Mouse (Mus musculus) lung, embryonic 15.5 days (tissue): ENCODE data around the gene Dnajc17. TPM values are rescaled to one million over a fixed set of nuclear protein-coding genes. Genes with fewer than 3 reads are reported as not detected.
A peak's percentile ranks its signal among the peaks of the same experiment; 100 is the strongest.

Experiments
- ATAC-seq: fragments of 200-750 bp; cut with Nextera tagmentation; 2 replicates; pipeline ENCODE4 v1.8.0; 2017; ENCODE audit warnings: moderate number of reproducible peaks, borderline replicate concordance; ENCODE audit not compliant: low FRiP score, low TSS enrichment; ENCODE audit errors: extremely low read depth
- H3K27ac ChIP-seq: fragments of 300-500 bp; sonication (generic); 2 replicates; pipeline ENCODE4 v1.5.1; 2015; ENCODE audit warnings: moderate library complexity, mild to moderate bottlenecking, inconsistent platforms
- H3K27me3 ChIP-seq: fragments of 300-500 bp; sonication (generic); 2 replicates; pipeline ENCODE4 v1.6.1; 2015; ENCODE audit warnings: inconsistent platforms
- H3K36me3 ChIP-seq: fragments of 300-500 bp; sonication (generic); 2 replicates; pipeline ENCODE4 v1.6.1; 2015; ENCODE audit warnings: inconsistent platforms
- H3K4me1 ChIP-seq: fragments of 300-500 bp; sonication (generic); 2 replicates; pipeline ENCODE4 v1.6.1; 2015; ENCODE audit warnings: inconsistent platforms
- H3K4me2 ChIP-seq: fragments of 300-500 bp; sonication (generic); 2 replicates; pipeline ENCODE4 v1.6.1; 2015; ENCODE audit warnings: inconsistent platforms, mild to moderate bottlenecking, moderate library complexity
- H3K4me3 ChIP-seq: fragments of 300-500 bp; sonication (generic); 2 replicates; pipeline ENCODE4 v1.5.1; 2015; ENCODE audit warnings: mild to moderate bottlenecking, inconsistent platforms
- H3K9ac ChIP-seq: fragments of 300-500 bp; sonication (generic); 2 replicates; pipeline ENCODE4 v1.6.1; 2015; ENCODE audit warnings: inconsistent platforms
- H3K9me3 ChIP-seq: fragments of 300-500 bp; sonication (generic); 2 replicates; pipeline ENCODE4 v1.6.1; 2016; ENCODE audit warnings: inconsistent platforms
- WGBS: fragments of 180-500 bp; shearing (Covaris S2); methylation state at CpG from one replicate; pipeline ENCODE4 v1.1.7; 2015; 5-methylcytosine and 5-hydroxymethylcytosine counted together
- polyA plus RNA-seq: library from polyadenylated mRNA; unstranded; fragments of >200 nt; fragmentation: Nextera tagmentation; extraction: Ambion mirVana; gene quantifications from 2 replicates; pipeline ENCODE4 v1.2.1, GENCODE M21; 2015

Gene Dnajc17
- polyA plus RNA-seq, 1 experiment from 2014 or later = 19.5 TPM

- Histone ChIP-seq H3K9me3 (no peaks in the 10 kb centered on the region), H3K27ac (peak overlapping the region; percentile 66), H3K27me3 (no peaks in the 10 kb centered on the region), H3K4me1 (peaks cover 9% of the 10 kb centered on the region), H3K4me3 (peak overlapping the region; percentile 99), H3K9ac (peak overlapping the region; percentile 95), H3K4me2 (peak overlapping the region; percentile 87), H3K36me3 (peaks cover 28% of the 10 kb centered on the region)
- WGBS = 3% methylated on average over 34 of the region's 34 CpGs
- ATAC-seq = no peak; the same call in 1 of the 2 replicates
These were observed 52.4 kb downstream of the Dnajc17 start for GRCm38 (mm10) chr2:119156081-119156680.

- no peaks in the 10 kb centered on the region for H3K9me3 ChIP-seq
- H3K9ac ChIP-seq = no peak overlapping the region
- peak overlapping the region; percentile 99; the same call in 1 of the 2 replicates for H3K4me3 ChIP-seq
- H3K27me3 ChIP-seq = no peaks in the 10 kb centered on the region
- ATAC-seq = no peak; the same call in 1 of the 2 replicates
- 66% methylated on average over 9 of the region's 9 CpGs for WGBS
- H3K4me1 ChIP-seq = peaks cover 9% of the 10 kb centered on the region
- no peak overlapping the region for H3K27ac ChIP-seq
- peaks cover 36% of the 10 kb centered on the region for H3K36me3 ChIP-seq
- H3K4me2 ChIP-seq = peak overlapping the region; percentile 87
These were observed 53.2 kb downstream of the Dnajc17 start for GRCm38 (mm10) chr2:119155388-119155787.

GRCm38 (mm10) chr2:119154683-119155082 lies 53.9 kb downstream of the Dnajc17 start:
- Histone ChIP-seq H3K9ac (no peak overlapping the region), H3K4me3 (no peak overlapping the region), H3K27me3 (no peaks in the 10 kb centered on the region), H3K27ac (no peak overlapping the region), H3K36me3 (peaks cover 43% of the 10 kb centered on the region), H3K9me3 (no peaks in the 10 kb centered on the region), H3K4me2 (no peak overlapping the region), H3K4me1 (peaks cover 9% of the 10 kb centered on the region)
- no peak for ATAC-seq
- WGBS = 69% methylated on average over 2 of the region's 2 CpGs

GRCm38 (mm10) chr2:119152255-119152654 lies 56.3 kb downstream of the Dnajc17 start:
- H3K4me3 ChIP-seq = no peak overlapping the region
- 74% methylated on average over 6 of the region's 6 CpGs for WGBS
- H3K27ac ChIP-seq = no peak overlapping the region
- H3K4me2 ChIP-seq = no peak overlapping the region
- H3K9ac ChIP-seq = no peak overlapping the region
- no peaks in the 10 kb centered on the region for H3K9me3 ChIP-seq
- H3K27me3 ChIP-seq = no peaks in the 10 kb centered on the region
- peaks cover 9% of the 10 kb centered on the region for H3K4me1 ChIP-seq
- H3K36me3 ChIP-seq = peaks cover 65% of the 10 kb centered on the region
- no peak for ATAC-seq

GRCm38 (mm10) chr2:119147775-119148174 lies 60.8 kb downstream of the Dnajc17 start:
- Histone ChIP-seq H3K4me1 (no peaks in the 10 kb centered on the region), H3K9ac (no peak overlapping the region), H3K4me3 (no peak overlapping the region), H3K27ac (no peak overlapping the region), H3K4me2 (no peak overlapping the region), H3K36me3 (peaks cover 87% of the 10 kb centered on the region), H3K9me3 (no peaks in the 10 kb centered on the region), H3K27me3 (no peaks in the 10 kb centered on the region)
- WGBS = 93% methylated on average over 8 of the region's 8 CpGs
- no peak for ATAC-seq

- WGBS = 83% methylated on average over 22 of the region's 22 CpGs
- H3K9ac ChIP-seq = no peak overlapping the region
- H3K27ac ChIP-seq = no peak overlapping the region
- no peaks in the 10 kb centered on the region for H3K4me1 ChIP-seq
- H3K4me2 ChIP-seq = no peak overlapping the region
- no peak overlapping the region for H3K4me3 ChIP-seq
- no peaks in the 10 kb centered on the region for H3K9me3 ChIP-seq
- ATAC-seq = no peak
- peaks cover 88% of the 10 kb centered on the region for H3K36me3 ChIP-seq
- H3K27me3 ChIP-seq = no peaks in the 10 kb centered on the region
These were observed 61.4 kb downstream of the Dnajc17 start for GRCm38 (mm10) chr2:119147160-119147678.

- Histone ChIP-seq H3K9me3 (no peaks in the 10 kb centered on the region), H3K4me3 (no peak overlapping the region), H3K27me3 (no peaks in the 10 kb centered on the region), H3K36me3 (peaks cover 89% of the 10 kb centered on the region), H3K4me2 (no peak overlapping the region), H3K4me1 (no peaks in the 10 kb centered on the region), H3K27ac (no peak overlapping the region), H3K9ac (no peak overlapping the region)
- WGBS = 83% methylated on average over 6 of the region's 6 CpGs
- ATAC-seq = no peak
These were observed 62.2 kb downstream of the Dnajc17 start for GRCm38 (mm10) chr2:119146435-119146834.

- H3K36me3 ChIP-seq = peaks cover 87% of the 10 kb centered on the region
- no peak overlapping the region for H3K9ac ChIP-seq
- H3K4me1 ChIP-seq = no peaks in the 10 kb centered on the region
- no peak overlapping the region for H3K27ac ChIP-seq
- 80% methylated on average over 2 of the region's 2 CpGs for WGBS
- H3K9me3 ChIP-seq = no peaks in the 10 kb centered on the region
- H3K4me2 ChIP-seq = no peak overlapping the region
- ATAC-seq = no peak
- no peak overlapping the region for H3K4me3 ChIP-seq
- no peaks in the 10 kb centered on the region for H3K27me3 ChIP-seq
These were observed 63.4 kb downstream of the Dnajc17 start for GRCm38 (mm10) chr2:119145199-119145598.

GRCm38 (mm10) chr2:119136346-119136898 lies 72.2 kb downstream of the Dnajc17 start:
- H3K36me3 ChIP-seq = peaks cover 78% of the 10 kb centered on the region
- no peaks in the 10 kb centered on the region for H3K27me3 ChIP-seq
- 68% methylated on average over 5 of the region's 5 CpGs for WGBS
- no peaks in the 10 kb centered on the region for H3K4me1 ChIP-seq
- no peak overlapping the region for H3K4me3 ChIP-seq
- ATAC-seq = no peak
- H3K27ac ChIP-seq = no peak overlapping the region
- no peak overlapping the region for H3K4me2 ChIP-seq
- no peak overlapping the region for H3K9ac ChIP-seq
- H3K9me3 ChIP-seq = no peaks in the 10 kb centered on the region

Other genes with a start within 250 kb of the Dnajc17 start
- gene Ccdc32, start 179.4 kb downstream of the Dnajc17 start, polyA plus RNA-seq = 22.7 and 24.3 TPM in 2 replicates
- gene Rpusd2, start 174.0 kb downstream of the Dnajc17 start, polyA plus RNA-seq = 3.3 and 4.1 TPM in 2 replicates
- 64.0 and 70.3 TPM in 2 replicates for gene Knl1, start 161.7 kb downstream of the Dnajc17 start, polyA plus RNA-seq
- 57.4 and 61.5 TPM in 2 replicates for gene Rad51, start 96.0 kb downstream of the Dnajc17 start, polyA plus RNA-seq
- gene Rmdn3, start 51.8 kb downstream of the Dnajc17 start, polyA plus RNA-seq = 36.9 and 37.9 TPM in 2 replicates
- gene Gchfr, start 41.0 kb downstream of the Dnajc17 start, polyA plus RNA-seq = 22.1 and 28.6 TPM in 2 replicates
- gene Gm14137, start 34.3 kb downstream of the Dnajc17 start, polyA plus RNA-seq = 0.45 and 0.48 TPM in 2 replicates
- 42.6 and 53.4 TPM in 2 replicates for gene Zfyve19, start 178 bp downstream of the Dnajc17 start, polyA plus RNA-seq
- gene Ppp1r14d, start 21.1 kb upstream of the Dnajc17 start, polyA plus RNA-seq = 0.49 and 0.79 TPM in 2 replicates
- 30.6 and 31.9 TPM in 2 replicates for gene Spint1, start 28.6 kb upstream of the Dnajc17 start, polyA plus RNA-seq
- 1.3 and 1.6 TPM in 2 replicates for gene Rhov, start 62.5 kb upstream of the Dnajc17 start, polyA plus RNA-seq
- gene Vps18, start 79.9 kb upstream of the Dnajc17 start, polyA plus RNA-seq = 18.3 and 19.1 TPM in 2 replicates
- 13.6 and 14.7 TPM in 2 replicates for gene Dll4, start 117.0 kb upstream of the Dnajc17 start, polyA plus RNA-seq
- 0.59 and 1.1 TPM in 2 replicates for gene Chac1, start 142.4 kb upstream of the Dnajc17 start, polyA plus RNA-seq